Mouse (Mus musculus) retina, postnatal 7 days (tissue): ENCODE measurements at regions not wholly inside any gene's neighbourhood (a gene's known extent, or its start where the extent isn't known, plus 50 kb on each side); places are given as distances from the start of the nearest gene placed in this dataset.

ENCODE experiments used
- DNase-seq: peaks from one replicate; pipeline ENCODE4 v3.0.0-alpha.2; 2012; ENCODE audit warnings: low read depth, low spot score

- no peak for DNase-seq
Measured at GRCm38 (mm10) chr13:55962254-55962866, 126.4 kb upstream of the Pitx1 start.

GRCm38 (mm10) chr13:55954346-55954745 lies 118.4 kb upstream of the Pitx1 start:
- DNase-seq = no peak

- DNase-seq = no peak
Measured at GRCm38 (mm10) chr13:55953426-55953825, 117.4 kb upstream of the Pitx1 start.

GRCm38 (mm10) chr13:55950773-55951172 lies 114.8 kb upstream of the Pitx1 start:
- no peak for DNase-seq

DNA sequence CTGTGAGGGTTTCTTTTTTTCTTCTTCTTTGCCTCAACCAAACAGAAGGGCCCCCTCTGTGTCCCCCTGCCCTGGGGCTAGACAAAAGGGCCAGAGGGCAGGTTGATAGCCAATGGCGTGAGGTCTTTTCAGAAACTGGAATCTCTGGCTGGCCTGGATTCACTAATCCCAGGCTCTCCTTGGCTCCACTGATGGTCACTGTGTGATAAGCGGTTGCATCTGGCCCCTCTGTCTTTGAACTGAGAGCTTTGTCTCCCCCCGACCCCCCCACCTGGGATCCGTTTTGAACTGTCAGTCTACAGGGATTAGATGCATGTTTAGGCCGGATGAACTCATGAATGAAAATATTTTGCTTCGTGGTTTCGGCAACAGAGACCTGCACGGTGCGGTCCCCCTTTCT lies 112.6 kb upstream of the Pitx1 start:
- DNase-seq = peak; percentile 46

DNA sequence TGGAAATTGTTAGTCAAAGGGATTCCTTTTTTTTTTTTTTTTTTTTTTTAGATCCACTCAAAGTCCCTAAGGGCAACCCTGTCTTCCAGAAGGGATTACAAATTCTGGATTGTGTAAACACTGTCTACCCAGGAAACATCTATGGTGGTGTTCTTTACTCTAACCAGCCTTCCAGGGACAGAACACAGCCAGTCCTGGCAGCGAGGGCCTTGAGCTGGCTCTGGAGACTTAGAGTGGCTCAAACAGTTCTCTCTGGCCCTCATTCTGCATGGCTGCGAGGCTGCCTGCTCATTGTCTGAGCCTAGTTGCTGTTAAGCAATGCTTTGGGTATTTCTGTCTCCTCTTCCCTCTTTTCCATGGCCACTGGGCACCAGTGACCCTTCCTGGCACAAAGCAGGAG lies 112.2 kb upstream of the Pitx1 start:
- DNase-seq = no peak

GRCm38 (mm10) chr13:55937417-55937816 lies 101.4 kb upstream of the Pitx1 start:
- DNase-seq = no peak

DNA sequence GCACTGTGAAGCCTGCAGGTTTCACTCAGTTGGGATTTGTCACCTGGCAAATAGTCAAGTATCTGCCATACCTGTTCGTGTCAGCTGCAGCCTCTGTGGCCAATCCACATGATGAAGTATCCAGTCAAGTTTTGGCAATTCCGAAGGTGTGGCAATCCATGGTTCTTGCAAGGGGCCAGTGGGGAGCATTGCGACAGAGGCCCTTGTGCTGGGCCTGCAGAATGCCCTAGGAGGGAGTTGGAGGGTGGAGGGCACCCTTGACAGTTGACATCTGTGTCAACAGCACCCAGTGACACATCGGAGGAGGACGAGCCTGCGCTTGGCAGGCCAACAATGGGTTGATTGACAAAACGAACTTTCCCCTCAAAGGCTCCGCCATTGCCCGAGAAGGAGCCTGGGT lies 101.0 kb upstream of the Pitx1 start:
- no peak for DNase-seq

DNA sequence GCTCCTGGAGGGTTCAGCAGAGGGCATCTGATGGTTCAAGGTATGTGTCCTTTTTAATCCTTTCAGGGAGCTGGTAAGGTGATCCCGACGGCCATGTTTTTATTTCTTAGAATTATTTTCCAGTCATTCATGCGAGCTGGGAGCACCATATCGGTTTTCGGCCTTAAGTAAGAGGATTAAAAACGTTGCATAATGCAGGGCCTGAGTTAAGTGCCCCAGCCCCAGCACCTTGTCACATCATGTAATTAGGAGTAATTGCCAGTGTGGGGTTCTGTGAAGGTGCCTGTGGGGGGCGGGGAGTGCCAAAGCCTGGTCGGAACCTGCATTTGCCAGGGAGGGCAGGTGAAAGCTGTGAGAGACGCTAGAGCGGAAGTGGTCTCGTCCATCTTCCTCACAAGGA lies 94.6 kb upstream of the Pitx1 start:
- no peak for DNase-seq

- no peak for DNase-seq
Measured at GRCm38 (mm10) chr13:55929814-55930213, 93.8 kb upstream of the Pitx1 start.

- no peak for DNase-seq
Measured at GRCm38 (mm10) chr13:55923505-55924136, 87.6 kb upstream of the Pitx1 start.

DNA sequence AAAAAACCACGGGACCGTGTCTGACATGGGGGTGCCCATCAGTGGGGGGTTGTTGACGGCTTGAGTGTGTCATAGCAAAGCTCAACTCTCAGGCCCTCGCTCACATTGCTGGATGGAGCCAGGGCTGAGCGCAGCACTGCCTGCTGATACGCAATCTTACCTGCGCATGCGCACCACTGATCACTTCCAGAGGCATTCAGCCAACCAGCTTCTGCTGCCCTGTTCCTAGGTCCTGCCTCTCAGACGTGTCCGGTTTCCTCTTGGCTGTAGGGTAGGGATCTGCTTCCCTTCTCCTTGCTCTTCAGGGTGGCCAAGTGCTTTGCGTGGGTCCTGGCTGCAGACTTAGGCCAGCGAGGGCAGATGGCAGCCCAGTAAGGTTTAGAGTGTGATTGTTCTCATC lies 81.3 kb upstream of the Pitx1 start:
- DNase-seq = no peak

DNA sequence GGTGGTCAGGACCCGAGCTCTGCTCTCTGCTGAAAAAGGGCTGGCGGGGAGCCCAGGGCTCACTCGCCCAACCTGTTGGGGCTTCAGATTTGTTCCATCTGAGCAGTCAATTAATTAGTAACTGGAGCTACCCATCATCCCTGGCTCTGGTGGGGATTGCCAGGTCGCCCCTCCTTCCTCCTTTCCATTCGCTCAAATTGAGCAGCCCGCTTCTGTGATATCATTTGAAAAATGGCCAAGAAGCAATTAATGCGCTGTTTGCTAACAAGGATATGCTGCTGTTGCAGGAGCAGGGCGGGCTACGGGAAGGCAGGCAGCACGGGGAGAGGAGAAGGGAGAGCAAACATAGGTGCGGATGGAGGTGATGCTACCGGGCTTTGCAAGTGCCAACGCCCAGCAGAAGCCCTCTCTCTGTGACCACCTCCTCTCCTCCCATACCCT lies 76.3 kb upstream of the Pitx1 start:
- DNase-seq = peak; percentile 33

- no peak for DNase-seq
Measured at GRCm38 (mm10) chr13:55909941-55910340, 73.9 kb upstream of the Pitx1 start.

- DNase-seq = no peak
Measured at GRCm38 (mm10) chr13:55904884-55905283, 68.9 kb upstream of the Pitx1 start.

DNA sequence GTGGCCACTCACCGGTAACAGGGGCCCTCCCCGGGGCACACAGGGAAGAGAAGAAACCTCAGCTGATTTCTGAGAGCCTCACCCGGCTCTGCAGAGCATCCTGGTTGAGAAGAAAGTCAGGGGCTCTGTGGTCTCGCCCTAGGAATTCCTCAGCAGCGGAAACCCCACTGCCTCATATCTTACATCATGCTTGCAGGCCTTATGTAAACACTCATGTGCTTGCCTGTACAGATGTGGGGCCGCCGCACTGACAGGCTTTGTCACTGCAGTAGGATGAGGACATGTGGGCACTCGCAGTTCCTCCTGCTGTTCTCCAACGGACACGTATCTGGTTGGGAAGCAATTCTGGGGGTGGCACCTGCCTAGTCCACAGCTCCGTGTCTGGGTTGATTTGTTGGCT lies 66.3 kb upstream of the Pitx1 start:
- DNase-seq = no peak

DNA sequence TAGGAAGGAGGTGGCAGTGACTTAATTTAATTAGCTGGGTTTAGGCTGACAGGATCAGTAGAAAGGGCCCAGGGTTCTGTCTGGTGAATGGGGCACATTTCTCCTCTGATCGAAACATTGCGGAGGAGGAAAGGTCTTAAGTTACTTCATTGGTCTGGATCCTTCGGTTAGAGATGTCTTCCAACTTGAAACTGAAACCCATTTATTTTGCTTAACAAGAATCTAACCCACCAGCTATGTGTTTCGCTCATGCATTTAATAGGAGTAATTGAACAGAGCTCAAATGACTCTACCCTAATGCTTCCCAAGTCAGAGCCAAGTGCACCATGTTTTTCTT lies 64.2 kb upstream of the Pitx1 start:
- no peak for DNase-seq

DNA sequence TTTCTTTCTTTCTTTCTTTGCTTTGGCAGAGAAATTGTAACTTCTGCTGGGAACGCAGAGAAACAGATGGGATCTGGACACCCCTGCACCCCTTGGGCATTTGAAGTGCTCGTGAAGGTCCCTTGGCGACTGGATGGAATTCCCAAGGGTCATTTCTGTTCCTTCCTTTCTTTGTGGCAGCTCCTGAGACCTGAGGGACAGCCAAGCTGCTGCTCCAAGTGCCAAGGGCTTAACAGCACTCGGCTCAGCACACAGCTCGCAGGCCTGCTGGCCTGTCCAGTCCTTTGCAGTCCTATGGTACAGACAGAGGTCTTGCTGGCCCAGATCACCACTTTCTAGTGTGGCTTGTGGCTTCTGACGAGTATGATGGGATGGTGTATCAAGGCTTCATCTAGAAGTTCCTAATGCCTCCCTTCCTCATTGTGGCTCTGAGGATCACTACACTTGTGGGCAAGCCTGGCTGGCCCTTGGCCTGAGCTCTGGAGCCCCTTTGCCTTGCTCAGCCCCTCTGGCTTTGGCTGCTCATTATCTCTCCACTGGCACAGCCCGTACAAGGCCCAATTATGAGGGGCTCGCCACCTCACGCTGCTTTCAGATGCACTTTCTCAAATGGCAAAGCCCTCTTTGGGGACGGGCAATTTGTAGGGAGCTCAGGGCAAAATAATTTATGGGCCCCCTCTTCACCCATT lies 63.7 kb upstream of the Pitx1 start:
- no peak for DNase-seq

DNA sequence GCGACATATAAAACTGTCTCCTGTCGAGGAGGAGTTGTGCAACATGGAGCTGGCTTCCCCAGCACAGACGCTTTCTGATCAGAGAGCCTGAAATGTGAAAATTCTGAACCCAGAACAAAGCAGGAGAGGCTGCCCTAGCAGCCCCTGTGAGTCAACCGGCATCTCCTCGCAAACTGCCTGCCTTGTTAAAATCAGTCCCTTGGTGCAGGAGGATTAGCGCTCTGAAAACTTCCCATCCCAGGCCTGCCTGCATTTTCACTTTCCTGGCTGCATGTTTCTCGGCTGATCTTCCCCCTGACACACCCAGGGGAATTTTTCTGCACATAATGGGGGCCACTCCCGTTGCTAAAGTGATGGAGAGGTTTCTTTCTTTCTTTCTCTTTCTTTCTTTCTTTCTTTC lies 63.0 kb upstream of the Pitx1 start:
- DNase-seq = no peak

- no peak for DNase-seq
Measured at GRCm38 (mm10) chr13:55898257-55898950, 62.4 kb upstream of the Pitx1 start.

DNA sequence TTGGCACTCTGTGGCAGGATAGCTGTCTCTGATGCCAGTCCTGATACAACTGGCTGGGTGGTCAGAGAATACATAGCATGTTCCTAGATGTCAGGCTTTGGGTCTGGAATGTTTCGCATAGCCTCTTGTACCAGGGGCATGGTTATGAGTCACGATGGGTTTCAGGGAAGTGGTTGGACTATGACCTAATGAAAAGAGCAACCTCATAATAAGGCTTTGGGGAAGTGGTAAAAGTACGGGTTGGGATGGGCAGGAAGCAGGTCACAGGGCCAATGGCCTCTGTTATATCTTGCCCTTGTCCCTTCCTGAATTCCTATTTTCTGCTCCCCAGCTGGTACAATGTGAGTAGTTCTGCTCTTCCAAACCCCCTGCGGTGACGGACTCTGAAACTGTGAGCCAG lies 59.5 kb upstream of the Pitx1 start:
- no peak for DNase-seq

- DNase-seq = no peak
Measured at GRCm38 (mm10) chr13:55893154-55894018, 57.4 kb upstream of the Pitx1 start.
